Mouse (Mus musculus) forebrain, embryonic 16.5 days (tissue): ENCODE measurements around the gene Acadl. TPM values are rescaled to one million over a fixed set of nuclear protein-coding genes. Genes with fewer than 3 reads are reported as not detected.

Experiments used
- ATAC-seq: fragments of 200-750 bp; cut with Nextera tagmentation; 2 replicates; pipeline ENCODE4 v1.8.0; 2017; ENCODE audit warnings: mild to moderate bottlenecking, moderate library complexity
- H3K27ac ChIP-seq: fragments of 300-500 bp; sonication (generic); 2 replicates; pipeline ENCODE4 v1.5.1; 2014; ENCODE audit warnings: low read length, control low read depth
- H3K27me3 ChIP-seq: fragments of 300-500 bp; sonication (generic); replicated peaks from 2 replicates; pipeline ENCODE4 v1.6.1; 2014; ENCODE audit warnings: low read length; ENCODE audit not compliant: control insufficient read depth, insufficient read depth
- H3K36me3 ChIP-seq: fragments of 300-500 bp; sonication (generic); 2 replicates; pipeline ENCODE4 v1.6.1; 2014; ENCODE audit not compliant: control insufficient read depth, insufficient read depth
- H3K4me1 ChIP-seq: fragments of 300-500 bp; sonication (generic); replicated peaks from 2 replicates; pipeline ENCODE4 v1.6.1; 2014; ENCODE audit warnings: low read length; ENCODE audit not compliant: control insufficient read depth, insufficient read depth
- H3K4me2 ChIP-seq: fragments of 300-500 bp; sonication (generic); 2 replicates; pipeline ENCODE4 v1.6.1; 2014; ENCODE audit warnings: mild to moderate bottlenecking, low read length, control low read depth
- H3K4me3 ChIP-seq: fragments of 300-500 bp; sonication (generic); replicated peaks from 2 replicates; pipeline ENCODE4 v1.5.1; 2014; ENCODE audit warnings: mild to moderate bottlenecking, low read length, control low read depth
- H3K9ac ChIP-seq: fragments of 300-500 bp; sonication (generic); replicated peaks from 2 replicates; pipeline ENCODE4 v1.6.1; 2014; ENCODE audit warnings: low read depth, low read length, control low read depth
- H3K9me3 ChIP-seq: fragments of 300-500 bp; sonication (generic); 2 replicates; pipeline ENCODE4 v1.6.1; 2016; ENCODE audit warnings: low read length; ENCODE audit not compliant: control insufficient read depth
- WGBS: fragments of 180-500 bp; shearing (Covaris S2); extraction: QIAGEN DNeasy Blood & Tissue Kit; methylation state at CpG from one replicate; pipeline ENCODE4 v1.1.7; 2014; 5-methylcytosine and 5-hydroxymethylcytosine counted together
- polyA plus RNA-seq: library from polyadenylated mRNA; unstranded; fragments of >200 nt; fragmentation: Nextera tagmentation; extraction: Ambion mirVana; gene quantifications from 2 replicates; pipeline ENCODE4 v1.2.1, GENCODE M21; 2015

The Acadl gene
- polyA plus RNA-seq, 1 experiment from 2014 or later, result 33.0 TPM

DNA sequence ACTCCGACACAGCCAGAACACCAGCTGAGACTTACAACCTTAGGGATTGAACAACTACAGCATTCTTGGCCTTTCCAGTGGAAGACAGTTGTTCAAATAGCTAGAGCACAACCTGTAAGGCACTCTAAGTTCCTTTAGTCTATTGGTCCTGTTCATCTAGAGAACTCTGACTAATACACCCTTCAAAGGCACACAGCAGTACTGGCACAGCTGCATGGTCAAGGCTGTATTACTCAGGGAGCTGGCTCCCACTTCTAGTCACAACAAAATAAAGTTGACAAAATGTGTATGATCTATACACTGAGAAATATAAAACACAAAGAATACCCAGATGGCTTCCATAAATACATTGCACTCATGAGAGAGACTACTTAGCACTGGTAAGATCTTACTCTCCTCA, 56.3 kb downstream of the Acadl start:
- H3K27ac ChIP-seq, result no peak overlapping the region
- no peaks in the 10 kb centered on the region for H3K4me1 ChIP-seq
- H3K27me3 ChIP-seq, result no peaks in the 10 kb centered on the region
- no peak for ATAC-seq
- peaks cover 3% of the 10 kb centered on the region; the same call in 1 of the 2 replicates for H3K9me3 ChIP-seq
- H3K4me3 ChIP-seq, result no peak overlapping the region
- H3K36me3 ChIP-seq, result no peaks in the 10 kb centered on the region; the same call in 1 of the 2 replicates
- no peak overlapping the region for H3K9ac ChIP-seq
- 96% methylated on average over 1 of the region's 1 CpGs for WGBS
- H3K4me2 ChIP-seq, result no peak overlapping the region

DNA sequence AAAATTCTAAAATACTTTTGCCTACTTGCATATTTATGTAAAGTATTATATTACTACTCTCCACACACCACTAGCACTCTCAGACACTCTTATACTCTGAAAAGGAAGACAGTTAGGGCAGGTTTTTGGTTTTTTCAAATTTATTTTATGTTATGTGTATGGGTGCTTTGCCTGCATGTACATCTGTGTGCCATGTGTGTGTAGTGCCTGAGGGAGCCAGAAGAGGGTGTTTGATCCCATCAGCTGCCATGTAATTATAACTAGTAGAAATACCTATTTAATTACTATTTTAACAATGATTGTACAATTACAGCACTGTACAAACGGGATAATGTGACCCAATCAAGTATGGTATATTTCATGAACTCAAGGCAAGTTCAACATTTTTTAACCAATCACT, 57.7 kb downstream of the Acadl start:
- Histone ChIP-seq H3K27ac (no peak overlapping the region), H3K4me2 (no peak overlapping the region), H3K27me3 (no peaks in the 10 kb centered on the region), H3K36me3 (peaks cover 4% of the 10 kb centered on the region; the same call in 1 of the 2 replicates), H3K9ac (no peak overlapping the region), H3K9me3 (peaks cover 3% of the 10 kb centered on the region; the same call in 1 of the 2 replicates), H3K4me3 (no peak overlapping the region), H3K4me1 (no peaks in the 10 kb centered on the region)
- WGBS, result 82% methylated on average over 1 of the region's 1 CpGs
- no peak for ATAC-seq

DNA sequence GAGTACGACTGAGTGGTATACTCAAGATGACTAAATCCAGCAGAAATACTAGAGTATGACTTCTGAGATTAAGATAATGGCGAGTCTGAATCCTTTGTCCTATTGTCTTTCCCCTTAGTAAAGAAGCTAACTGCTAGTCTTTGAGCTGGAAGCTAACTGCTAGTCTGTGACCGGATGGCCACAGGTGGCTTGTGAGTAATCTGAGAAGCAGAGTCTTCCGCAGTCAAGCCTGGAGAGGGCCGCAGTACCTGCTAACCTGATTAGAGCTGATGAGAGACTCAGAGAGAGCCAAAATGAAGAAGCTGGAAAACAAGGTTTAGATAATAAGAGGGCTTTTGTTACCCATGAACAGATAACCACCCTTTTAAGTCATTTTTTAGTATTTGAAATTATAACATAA, 58.4 kb downstream of the Acadl start:
- H3K9me3 ChIP-seq, result peaks cover 3% of the 10 kb centered on the region; the same call in 1 of the 2 replicates
- no peak overlapping the region for H3K4me3 ChIP-seq
- no peak for ATAC-seq
- H3K9ac ChIP-seq, result no peak overlapping the region
- no peaks in the 10 kb centered on the region for H3K4me1 ChIP-seq
- WGBS, result 65% methylated on average over 5 of the region's 5 CpGs
- no peak overlapping the region for H3K4me2 ChIP-seq
- H3K27me3 ChIP-seq, result no peaks in the 10 kb centered on the region
- H3K27ac ChIP-seq, result no peak overlapping the region
- H3K36me3 ChIP-seq, result peaks cover 4% of the 10 kb centered on the region; the same call in 1 of the 2 replicates

DNA sequence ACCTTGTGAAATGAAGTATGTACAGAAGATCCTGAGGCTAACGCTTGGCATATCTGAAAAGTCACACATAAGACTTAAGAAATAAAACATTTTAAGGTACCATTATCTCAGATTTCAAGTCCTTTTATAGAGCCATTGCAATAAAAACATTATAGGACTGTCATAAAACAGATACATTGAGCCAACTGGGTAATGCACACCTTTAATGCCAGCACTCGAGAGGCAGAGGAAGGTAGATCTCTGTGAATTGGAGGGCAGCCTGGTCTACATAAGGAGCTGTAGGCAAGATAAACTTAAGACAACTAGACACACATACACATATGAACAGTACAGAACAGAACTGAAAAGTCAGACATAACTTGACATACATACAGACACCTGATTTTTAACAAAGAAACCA, 65.1 kb downstream of the Acadl start:
- no peak overlapping the region for H3K27ac ChIP-seq
- peaks cover 4% of the 10 kb centered on the region; the same call in 1 of the 2 replicates for H3K36me3 ChIP-seq
- no peak overlapping the region for H3K9ac ChIP-seq
- no peak overlapping the region for H3K4me2 ChIP-seq
- no peak overlapping the region for H3K4me3 ChIP-seq
- WGBS, result 95% methylated on average over 2 of the region's 2 CpGs
- ATAC-seq, result no peak
- no peaks in the 10 kb centered on the region for H3K9me3 ChIP-seq
- H3K4me1 ChIP-seq, result no peaks in the 10 kb centered on the region
- no peaks in the 10 kb centered on the region for H3K27me3 ChIP-seq

DNA sequence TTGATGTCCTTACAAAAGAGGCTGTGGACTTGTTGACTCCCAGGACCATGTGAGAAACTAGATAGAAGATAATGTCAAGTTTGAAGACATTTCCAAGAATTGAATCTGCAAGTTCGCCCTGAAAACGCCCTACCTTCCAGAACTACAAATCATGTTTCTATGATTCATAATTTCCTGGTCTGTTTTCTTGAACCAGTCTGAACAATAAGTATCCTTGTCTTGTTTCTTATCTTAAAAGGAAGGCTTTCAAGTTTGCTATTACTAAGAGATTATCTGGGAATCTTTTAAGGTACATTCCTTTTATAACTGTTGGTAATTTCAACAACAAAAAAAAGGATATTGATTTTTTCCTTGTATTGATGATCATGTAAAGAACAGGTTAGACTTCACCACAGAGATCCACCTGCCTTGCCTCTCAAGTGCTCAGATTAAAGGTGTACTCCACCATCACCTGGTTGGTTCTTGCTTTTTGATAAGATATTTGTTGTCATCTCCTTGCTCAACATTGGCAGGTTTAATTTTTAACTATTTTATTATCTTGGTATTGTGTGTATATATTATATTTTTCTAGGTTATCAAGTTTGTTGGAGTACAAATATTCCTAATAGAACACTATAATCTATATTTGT, 70.1 kb downstream of the Acadl start:
- Histone ChIP-seq H3K4me3 (no peak overlapping the region), H3K4me2 (no peak overlapping the region), H3K36me3 (no peaks in the 10 kb centered on the region; the same call in 1 of the 2 replicates), H3K9me3 (no peaks in the 10 kb centered on the region), H3K9ac (no peak overlapping the region), H3K27me3 (no peaks in the 10 kb centered on the region), H3K4me1 (no peaks in the 10 kb centered on the region), H3K27ac (no peak overlapping the region)
- 97% methylated on average over 2 of the region's 2 CpGs for WGBS
- ATAC-seq, result no peak

DNA sequence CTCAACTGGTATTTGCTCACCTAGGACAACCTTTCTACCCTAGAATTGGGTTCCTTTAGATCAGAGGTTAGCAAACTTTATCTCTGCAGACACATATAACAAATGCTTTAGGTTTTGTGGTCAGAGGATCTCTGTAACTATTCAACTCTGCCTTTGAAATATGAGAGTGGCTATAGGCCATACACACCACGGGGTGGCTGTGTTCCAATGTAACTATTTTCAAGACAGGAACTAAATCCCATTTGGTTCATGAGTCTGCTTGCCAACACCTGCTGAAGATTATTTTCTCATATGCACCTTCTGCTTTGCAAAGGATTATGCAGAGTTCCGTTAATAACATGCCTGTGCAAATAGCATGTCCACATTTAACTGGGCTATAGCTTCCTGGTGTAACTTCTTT, 80.8 kb downstream of the Acadl start:
- H3K4me1 ChIP-seq, result no peaks in the 10 kb centered on the region
- H3K27me3 ChIP-seq, result no peaks in the 10 kb centered on the region
- no peak for ATAC-seq
- no peak overlapping the region for H3K9ac ChIP-seq
- 67% methylated on average over 2 of the region's 2 CpGs for WGBS
- H3K9me3 ChIP-seq, result no peaks in the 10 kb centered on the region
- H3K27ac ChIP-seq, result no peak overlapping the region
- H3K4me2 ChIP-seq, result no peak overlapping the region
- H3K4me3 ChIP-seq, result no peak overlapping the region
- no peaks in the 10 kb centered on the region for H3K36me3 ChIP-seq

GRCm38 (mm10) chr1:66781027-66781426, 82.0 kb downstream of the Acadl start:
- Histone ChIP-seq H3K4me1 (no peaks in the 10 kb centered on the region), H3K4me2 (no peak overlapping the region), H3K27ac (no peak overlapping the region), H3K4me3 (no peak overlapping the region), H3K9me3 (no peaks in the 10 kb centered on the region), H3K27me3 (no peaks in the 10 kb centered on the region), H3K36me3 (peaks cover 2% of the 10 kb centered on the region; the same call in 1 of the 2 replicates), H3K9ac (no peak overlapping the region)
- 81% methylated on average over 4 of the region's 4 CpGs for WGBS
- ATAC-seq, result no peak

Other genes with a start within 250 kb of the Acadl start
- 39.4 and 43.8 TPM in 2 replicates for gene Rpe, start 162.4 kb downstream of the Acadl start, polyA plus RNA-seq
- 15.0 and 15.5 TPM in 2 replicates for gene Kansl1l, start 45.7 kb downstream of the Acadl start, polyA plus RNA-seq
- gene Myl1, start 82.1 kb upstream of the Acadl start, polyA plus RNA-seq, result 0.38 and 2.5 TPM in 2 replicates
- gene Lancl1, start 175.6 kb upstream of the Acadl start, polyA plus RNA-seq, result 198 and 201 TPM in 2 replicates